ENCODE assay signal across 9 mouse cellular contexts in genomic region chr14:24939476-24940200, GRCm38 (mm10).
DNase-seq lines count a peak whose midpoint lies in the region; ATAC-seq and TF ChIP-seq lines count a peak whose summit lies in the region.
"Had no signal": no experiment of that assay in that cellular context is flagged by ENCODE, and none has a peak within 500 bp of the region (broad histone marks: within the 10 kb centered on the region; RNA-seq: fewer than 3 reads in every experiment).

No protein-coding gene starts in this region.

- no peak for TF ChIP-seq EP300 in stomach, postnatal 0 days (optimal IDR thresholded peaks at IDR 0.05)

- TF ChIP-seq CTCF in lung, embryonic 14.5 days (IDR thresholded peaks at IDR 0.05; ENCODE audit: low read depth): no peak
- TF ChIP-seq CTCF in stomach, postnatal 0 days (IDR thresholded peaks at IDR 0.05; ENCODE audit: low read depth): peak; percentile 47

- H3K36me3 ChIP-seq in lung, embryonic 14.5 days (ENCODE audit: insufficient read depth): no peaks in the 10 kb centered on the region
- no peaks in the 10 kb centered on the region for H3K36me3 ChIP-seq in stomach, postnatal 0 days (ENCODE audit: control insufficient read depth, insufficient read depth, low read length)

- peak; percentile 52 for DNase-seq in lung, embryonic 14.5 days
- DNase-seq in lung, postnatal 25 days (ENCODE audit: low spot score): no peak
- DNase-seq in cerebellum, adult 18-20 months: peak; percentile 73 to 75
- peak; percentile 46 for DNase-seq in gastrocnemius, postnatal 25 days
- DNase-seq in layer of hippocampus, adult 11-12 months (ENCODE audit: low spot score): peak; percentile 84
- peak; percentile 61 for DNase-seq in lung, postnatal 10 days
- DNase-seq in stomach, postnatal 0 days (ENCODE audit: low spot score): peak; percentile 39
- DNase-seq in thymus, postnatal 25 days: no peak

- WGBS in lung, embryonic 14.5 days: 63% methylated on average over 9 of the region's 9 CpGs
- 62% methylated on average over 9 of the region's 9 CpGs for WGBS in stomach, postnatal 0 days

- no peak overlapping the region for H3K27ac ChIP-seq in lung, embryonic 14.5 days (ENCODE audit: low read depth)
- no peak overlapping the region for H3K27ac ChIP-seq in stomach, postnatal 0 days (replicated peaks)
- H3K27ac ChIP-seq: heart, adult 2 months had no signal

- no peaks in the 10 kb centered on the region for H3K27me3 ChIP-seq in lung, embryonic 14.5 days (ENCODE audit: insufficient read depth, low read length)
- H3K27me3 ChIP-seq in stomach, postnatal 0 days (ENCODE audit: control insufficient read depth, insufficient read depth, low read length): no peaks in the 10 kb centered on the region

- H3K4me2 ChIP-seq in lung, embryonic 14.5 days: no peak overlapping the region
- no peak overlapping the region for H3K4me2 ChIP-seq in stomach, postnatal 0 days (replicated peaks; ENCODE audit: low read depth)

- no peak overlapping the region for H3K9ac ChIP-seq in lung, embryonic 14.5 days
- no peak overlapping the region for H3K9ac ChIP-seq in stomach, postnatal 0 days (ENCODE audit: low read length)

- no peak overlapping the region for H3K4me3 ChIP-seq in lung, embryonic 14.5 days (ENCODE audit: low read depth, low read length)
- H3K4me3 ChIP-seq in stomach, postnatal 0 days (ENCODE audit: low read depth, low read length): no peak overlapping the region
- H3K4me3 ChIP-seq: heart, adult 2 months had no signal

- ATAC-seq in lung, embryonic 14.5 days (ENCODE audit: insufficient read depth): no peak
- ATAC-seq in stomach, postnatal 0 days (ENCODE audit: low FRiP score, low TSS enrichment): no peak

- H3K4me1 ChIP-seq in lung, embryonic 14.5 days (ENCODE audit: insufficient read depth): no peaks in the 10 kb centered on the region
- H3K4me1 ChIP-seq in stomach, postnatal 0 days (replicated peaks; ENCODE audit: control insufficient read depth, insufficient read depth): no peaks in the 10 kb centered on the region

- no peaks in the 10 kb centered on the region for H3K9me3 ChIP-seq in lung, embryonic 14.5 days (ENCODE audit: low read depth, low read length)
- no peaks in the 10 kb centered on the region for H3K9me3 ChIP-seq in stomach, postnatal 0 days (ENCODE audit: control insufficient read depth, low read length)

Comparison
In these comparisons a context has a peak if more than half of its experiments do, and no peak if none do; other contexts are left out.
1. DNase-seq: peak in lung, embryonic 14.5 days (single experiment), cerebellum, adult 18-20 months (2 of 2), gastrocnemius, postnatal 25 days (single experiment), layer of hippocampus, adult 11-12 months (single experiment), lung, postnatal 10 days (single experiment) and stomach, postnatal 0 days (single experiment); none in lung, postnatal 25 days (single experiment) and thymus, postnatal 25 days (single experiment).